Mouse (Mus musculus): ENCODE data around the gene Bco2.

- TF ChIP-seq CTCF (IDR thresholded peaks at IDR 0.05; ENCODE audit: low read depth) (no peak), EP300 (IDR thresholded peaks at IDR 0.05; ENCODE audit: low read depth) (no peak)
Measured at GRCm38 (mm10) chr9:50567881-50568280, 12.9 kb upstream of the Bco2 start.

Measured in liver, embryonic 14.5 days (tissue).